Mouse (Mus musculus): ENCODE results near the gene Adamts17.

DNA sequence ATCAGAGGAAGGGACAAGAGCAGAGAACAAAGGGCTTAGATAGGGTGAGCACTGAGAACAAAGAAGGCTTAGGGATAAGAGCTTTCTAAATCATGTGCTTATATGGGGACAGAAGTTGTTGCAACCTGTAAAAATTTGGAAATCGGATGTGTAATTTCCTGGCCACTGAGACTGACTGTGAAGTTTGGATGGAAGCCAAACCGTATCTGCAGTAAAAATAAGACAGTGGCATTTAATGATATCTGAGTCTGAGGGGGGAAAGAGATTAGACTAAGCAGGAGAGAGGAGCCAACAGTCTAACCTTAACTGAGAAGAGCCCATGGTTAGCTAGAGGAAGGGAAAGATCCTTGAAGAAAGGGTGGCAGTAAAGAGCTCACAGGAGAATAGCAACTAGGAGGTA lies 295.6 kb downstream of the Adamts17 start:
- TF ChIP-seq POLR2A (IDR thresholded peaks at IDR 0.05; ENCODE audit: insufficient read depth, low read length) = no peak
- no peak for TF ChIP-seq CTCF (IDR thresholded peaks at IDR 0.05; ENCODE audit: low read depth, low read length)

Measured in ES-Bruce4 (cell line).